Mouse (Mus musculus): ENCODE data around the gene Pmm1. TPM values are rescaled to one million over a fixed set of nuclear protein-coding genes. Genes with fewer than 3 reads are reported as not detected.
A peak's percentile ranks its signal among the peaks of the same experiment; 100 is the strongest.

Pmm1 gene
- total RNA-seq, 2 experiments from 2014 or later: 24.8 to 26.0 TPM

- DNase-seq: no peak
- intact Hi-C loops (cut with DNase I): loop anchor here (10.0 kb wide), 1 partner anchor 276 kb away; no protein-coding TSS in a partner anchor
These were observed 1.8 kb downstream of the Pmm1 start for GRCm38 (mm10) chr15:81958906-81959305.

- intact Hi-C loops (cut with DNase I): loop anchor here (10.0 kb wide), 1 partner anchor 277 kb away; no protein-coding TSS in a partner anchor
- no peak for DNase-seq
These were observed 3.1 kb downstream of the Pmm1 start for GRCm38 (mm10) chr15:81957598-81957997.

GRCm38 (mm10) chr15:81956457-81956856, 4.3 kb downstream of the Pmm1 start:
- intact Hi-C loops (cut with DNase I): loop anchor here (10.0 kb wide), 1 partner anchor 278 kb away; no protein-coding TSS in a partner anchor
- peak in 1 of 2 experiments; percentile 53 for DNase-seq

DNA sequence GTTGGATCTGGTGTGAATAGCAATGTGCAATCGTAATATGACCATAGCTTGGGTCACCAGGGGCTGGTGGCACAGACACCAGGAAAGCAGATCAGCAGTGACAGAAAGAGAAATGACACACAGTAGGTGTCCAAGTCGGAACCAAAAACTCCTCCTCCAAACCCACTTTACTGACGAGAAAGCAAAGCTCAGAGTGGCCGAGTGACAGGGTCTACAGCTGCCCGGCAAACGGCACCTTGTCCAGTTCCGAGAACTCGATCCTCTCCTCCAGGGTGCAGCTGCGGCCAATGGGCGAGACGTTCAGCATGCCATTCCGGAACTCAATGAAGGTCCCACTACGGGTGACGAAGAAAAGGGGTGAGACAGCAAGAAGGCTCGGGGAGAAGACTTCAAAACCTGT, 5.3 kb downstream of the Pmm1 start:
- no peak for DNase-seq
- intact Hi-C loops (cut with DNase I): loop anchor here (10.0 kb wide), 1 partner anchor 279 kb away; no protein-coding TSS in a partner anchor

GRCm38 (mm10) chr15:81954716-81955115, 6.0 kb downstream of the Pmm1 start:
- DNase-seq: no peak
- intact Hi-C loops (cut with DNase I): loop anchor here (10.0 kb wide), 1 partner anchor 280 kb away; no protein-coding TSS in a partner anchor

DNA sequence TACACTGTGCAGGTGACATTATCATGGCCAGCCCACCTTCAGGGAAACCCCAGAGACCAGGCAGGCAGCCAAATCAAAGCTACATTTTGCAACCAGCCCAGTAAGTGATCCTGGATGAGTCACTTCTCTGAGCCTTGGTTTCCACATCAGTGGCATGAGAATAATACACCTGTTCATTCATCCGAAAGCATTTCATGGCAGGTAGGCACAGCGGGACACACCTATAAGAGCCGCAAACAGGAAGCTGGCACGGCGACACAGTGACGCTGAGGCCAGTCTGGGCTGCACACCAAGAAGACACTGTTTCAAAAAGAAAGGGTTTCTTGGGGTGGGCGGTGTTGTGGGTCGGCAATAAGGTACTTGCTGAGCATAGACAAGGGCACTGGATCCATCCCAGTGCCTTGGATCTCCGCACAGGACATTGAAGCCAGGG, 6.6 kb downstream of the Pmm1 start:
- DNase-seq: no peak
- intact Hi-C loops (cut with DNase I): loop anchor here (10.0 kb wide), 1 partner anchor 281 kb away; no protein-coding TSS in a partner anchor

DNA sequence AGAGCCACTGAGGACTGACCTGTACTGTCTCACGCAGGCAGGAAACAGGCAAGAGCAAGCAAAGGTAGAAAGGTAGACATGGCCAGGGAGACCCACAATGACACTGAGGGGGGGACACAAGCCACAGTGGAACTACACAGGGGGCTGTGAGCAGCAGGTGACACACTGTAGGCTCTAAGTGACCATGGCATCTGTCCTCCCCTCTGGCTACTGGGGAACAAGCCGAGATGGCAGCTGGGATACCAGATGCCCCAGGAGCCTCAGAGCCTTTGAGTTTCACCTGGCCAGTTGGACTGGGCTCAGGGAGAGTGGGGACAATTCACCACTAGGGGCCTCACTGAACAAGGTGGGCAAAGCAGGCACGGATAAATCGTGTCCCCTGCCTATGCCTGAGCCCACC, 8.4 kb downstream of the Pmm1 start:
- DNase-seq: no peak
- intact Hi-C loops (cut with DNase I): loop anchor here (10.0 kb wide), 1 partner anchor 282 kb away; no protein-coding TSS in a partner anchor

DNA sequence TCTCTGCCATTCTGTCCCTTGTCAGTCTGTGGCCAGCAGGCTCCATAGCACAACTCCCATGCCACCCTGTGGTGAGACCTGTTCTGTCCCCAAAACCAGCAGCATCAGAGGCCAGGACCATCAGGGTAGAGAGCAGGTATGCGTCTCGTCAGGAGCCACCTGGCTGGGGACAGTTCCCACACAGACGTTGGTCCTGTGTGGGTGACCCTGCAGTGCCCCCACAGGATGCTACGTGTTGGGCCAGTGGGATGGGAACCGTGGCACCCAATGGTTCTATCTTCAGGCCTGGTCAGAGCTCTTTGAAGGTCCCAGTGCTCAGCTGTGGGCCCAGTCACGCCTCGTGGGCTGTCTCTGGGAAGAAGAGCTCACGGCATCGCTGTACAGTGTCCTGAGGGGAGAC, 9.6 kb downstream of the Pmm1 start:
- intact Hi-C loops (cut with DNase I): loop anchor here (10.0 kb wide), 1 partner anchor 284 kb away; no protein-coding TSS in a partner anchor
- DNase-seq: no peak

DNA sequence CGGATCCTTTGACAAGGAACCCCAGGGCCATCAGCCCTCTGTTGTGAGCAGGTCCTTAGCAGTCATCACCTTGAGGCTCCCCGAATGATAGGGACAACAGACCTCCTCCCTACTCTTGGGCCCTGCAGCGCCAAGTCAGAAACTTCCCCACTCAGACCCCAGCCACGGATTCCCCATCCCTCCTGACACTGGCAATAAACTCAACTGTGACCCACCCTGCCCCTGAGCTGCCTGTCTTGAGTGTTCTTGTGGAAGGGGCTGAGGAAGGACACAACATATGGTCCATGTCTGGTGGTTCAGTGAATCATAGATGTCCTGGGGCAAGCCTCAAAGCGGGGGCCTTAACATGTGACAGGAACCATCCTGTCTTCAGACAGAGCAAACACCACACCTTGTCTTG, 10.0 kb downstream of the Pmm1 start:
- DNase-seq: no peak
- intact Hi-C loops (cut with DNase I): loop anchor here (10.0 kb wide), 1 partner anchor 284 kb away; no protein-coding TSS in a partner anchor

DNA sequence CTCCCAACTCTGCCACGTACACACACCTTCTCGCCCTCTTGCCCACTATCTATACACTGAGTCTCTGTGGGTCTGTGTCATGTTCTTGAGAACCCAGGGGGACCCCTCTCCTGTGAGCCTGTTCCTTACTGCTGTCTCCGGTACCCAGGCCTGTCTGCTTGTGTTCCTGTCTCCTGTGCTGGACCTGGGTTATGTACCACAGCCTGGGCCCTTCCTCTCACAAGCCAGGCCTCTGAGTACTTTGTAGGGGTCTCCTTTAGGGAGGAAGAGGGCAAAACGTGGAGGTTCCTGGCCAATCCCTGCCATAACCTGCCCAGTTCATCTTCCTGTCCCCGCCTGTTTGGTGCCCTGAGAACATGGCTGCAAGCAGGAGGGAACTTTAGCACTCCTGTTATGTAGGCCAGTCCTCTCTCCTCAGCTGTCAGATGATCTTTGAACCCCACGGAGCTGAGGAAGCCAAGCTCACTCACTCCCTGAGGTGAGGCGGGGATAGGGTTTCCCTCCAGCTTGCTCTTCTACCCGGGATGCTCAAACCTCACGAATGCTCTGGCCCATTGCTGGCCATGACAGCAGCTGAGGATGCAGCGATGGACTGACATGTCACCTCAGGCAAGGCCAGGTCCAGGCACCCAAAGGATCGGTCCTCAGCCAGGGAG, 11.1 kb downstream of the Pmm1 start:
- no peak for DNase-seq
- intact Hi-C loops (cut with DNase I): loop anchor here (10.0 kb wide), 1 partner anchor 285 kb away; no protein-coding TSS in a partner anchor

GRCm38 (mm10) chr15:81949076-81949475, 11.7 kb downstream of the Pmm1 start:
- no peak for DNase-seq
- intact Hi-C loops (cut with DNase I): no loop called here

DNA sequence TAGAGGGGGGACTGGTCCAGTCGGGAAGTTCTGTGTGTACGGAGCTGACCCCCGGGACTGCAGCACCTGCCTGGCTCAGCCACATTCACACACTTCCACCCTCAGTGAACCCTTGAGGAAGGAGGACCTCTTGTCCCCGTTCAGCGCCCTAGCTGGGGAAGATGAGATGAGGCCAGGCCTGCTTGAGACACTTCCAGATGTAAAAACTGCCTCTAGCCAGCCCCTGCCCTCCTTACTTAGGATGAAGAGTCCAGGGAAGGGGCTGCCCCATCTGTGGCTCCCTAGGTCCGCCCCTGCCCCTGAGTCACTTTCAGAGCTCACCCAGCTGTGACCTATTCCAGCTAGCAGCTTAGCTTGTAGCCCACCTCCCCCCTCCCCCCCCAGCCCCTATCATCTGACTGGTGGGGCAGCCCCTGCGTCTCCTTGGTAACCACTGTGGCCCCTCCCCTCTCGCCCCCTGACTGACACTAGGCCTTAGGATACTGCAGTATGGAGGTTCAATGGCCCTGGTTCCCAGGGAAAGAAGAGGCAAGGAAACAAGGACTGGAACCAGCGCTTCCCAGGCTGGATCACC, 17.5 kb downstream of the Pmm1 start:
- intact Hi-C loops (cut with DNase I): no loop called here
- DNase-seq: no peak

- DNase-seq: no peak
- intact Hi-C loops (cut with DNase I): no loop called here
These were observed 19.7 kb downstream of the Pmm1 start for GRCm38 (mm10) chr15:81941010-81941409.

DNA sequence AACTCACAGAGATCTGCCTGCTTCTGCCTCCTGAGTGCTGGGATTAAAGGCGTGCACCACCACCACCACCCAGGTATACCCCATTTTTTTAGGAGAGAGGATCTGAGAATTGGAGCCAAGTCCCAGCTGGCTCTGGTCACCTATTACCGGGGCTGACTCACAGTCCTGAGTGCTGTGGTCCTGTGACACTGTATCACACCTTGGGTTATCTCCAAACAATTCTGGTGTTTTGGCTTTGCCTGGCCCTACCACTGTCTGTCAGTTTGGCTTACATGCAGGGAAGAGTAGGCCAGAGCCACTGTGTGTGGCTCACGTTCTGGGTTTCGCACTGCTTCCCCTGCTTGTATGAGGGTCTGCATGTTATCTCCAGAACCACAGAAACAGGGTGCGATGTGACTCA, 20.5 kb downstream of the Pmm1 start:
- intact Hi-C loops (cut with DNase I): no loop called here
- DNase-seq: no peak

DNA sequence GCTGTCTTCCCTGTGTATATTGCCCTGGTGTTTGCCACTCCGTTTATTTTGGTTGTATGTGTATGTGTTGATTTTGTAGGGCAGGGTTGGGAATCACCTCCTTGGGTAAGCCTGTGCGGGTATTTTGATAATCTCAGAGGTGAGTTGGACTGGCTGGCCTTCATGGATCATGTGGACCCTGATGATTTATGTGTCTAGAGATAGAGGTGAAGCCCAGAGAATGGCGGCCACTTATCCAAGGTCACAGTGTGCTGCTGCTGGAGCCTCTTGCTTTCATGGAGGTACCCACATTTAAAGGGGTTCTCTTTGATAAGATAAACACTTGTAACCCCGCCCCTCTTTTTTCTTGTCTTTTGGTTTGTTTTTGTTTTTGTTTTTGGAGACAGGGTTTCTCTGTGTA, 21.0 kb downstream of the Pmm1 start:
- intact Hi-C loops (cut with DNase I): no loop called here
- DNase-seq: no peak

GRCm38 (mm10) chr15:81939157-81939715, 21.5 kb downstream of the Pmm1 start:
- no peak for DNase-seq
- intact Hi-C loops (cut with DNase I): no loop called here

DNA sequence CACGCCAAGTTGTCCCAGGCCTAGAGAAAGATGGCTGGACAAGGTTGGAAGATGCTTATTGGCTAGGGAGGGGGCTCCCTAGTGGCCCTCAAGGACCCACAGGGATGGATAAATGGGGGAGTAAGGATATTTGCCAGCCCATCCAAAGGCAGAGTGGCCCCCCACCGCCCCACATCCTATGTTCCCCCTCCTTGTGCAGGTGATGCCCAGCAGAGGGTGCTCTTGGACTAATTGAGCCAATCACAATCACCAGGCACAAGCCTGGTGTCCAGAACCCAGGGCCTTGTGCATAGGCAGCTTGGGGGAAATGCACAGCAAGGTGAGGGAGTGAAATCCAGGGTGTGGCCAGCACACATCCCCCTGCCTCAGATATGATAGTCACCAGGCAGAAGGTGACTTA, 22.5 kb downstream of the Pmm1 start:
- peak in 1 of 2 experiments; percentile 50 for DNase-seq
- intact Hi-C loops (cut with DNase I): loop anchor here (1.0 kb wide), 1 partner anchor 51 kb away; no protein-coding TSS in a partner anchor

DNA sequence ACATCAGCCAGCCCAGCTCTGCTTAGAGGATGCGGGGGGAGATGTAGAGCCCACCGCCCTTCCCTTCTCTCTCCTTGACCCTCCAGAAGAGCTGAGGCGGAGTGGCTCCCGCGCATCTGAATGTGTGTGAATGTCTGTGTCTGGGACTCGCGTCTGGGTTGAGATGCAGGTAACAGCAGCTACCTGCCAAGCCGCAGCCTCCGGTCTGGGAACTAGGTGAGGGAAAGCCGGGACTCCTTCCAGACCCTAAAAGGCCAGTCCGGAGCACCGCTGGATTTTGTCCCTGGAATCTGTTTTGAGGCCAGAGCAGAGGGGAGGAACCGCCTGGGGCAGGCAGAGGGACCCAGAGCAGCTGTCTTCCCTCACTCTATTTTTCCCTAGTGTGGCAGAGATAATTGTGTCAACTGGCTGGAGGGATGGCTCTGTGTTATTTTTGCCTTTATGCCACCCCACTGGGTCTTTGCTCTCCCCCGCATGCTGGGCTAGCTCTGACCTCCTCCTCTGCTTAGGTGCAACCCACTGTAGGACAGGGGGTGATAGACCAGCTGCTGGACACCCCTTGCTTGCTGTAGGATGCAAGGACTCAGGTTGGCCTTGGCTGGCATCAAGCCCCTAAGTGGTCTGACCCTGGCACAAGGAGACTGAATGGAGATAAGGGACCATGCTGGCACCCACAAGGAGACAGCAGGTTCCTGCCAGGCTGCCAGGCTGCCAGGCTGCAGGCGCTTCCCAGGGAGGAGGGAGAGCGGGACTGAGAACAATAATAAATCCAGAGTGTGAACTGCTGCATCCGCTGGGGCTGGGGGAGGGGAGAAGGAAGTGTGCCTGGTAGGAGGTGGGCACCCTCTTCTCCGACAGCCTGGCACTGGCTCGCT, 23.4 kb downstream of the Pmm1 start:
- DNase-seq: peak; percentile 47 to 64
- intact Hi-C loops (cut with DNase I): no loop called here

- DNase-seq: peak; percentile 55 to 63
- intact Hi-C loops (cut with DNase I): no loop called here
These were observed 24.1 kb downstream of the Pmm1 start, which contains the start of gene Csdc2 for GRCm38 (mm10) chr15:81936679-81937078. Gene Csdc2 (plus strand): TSS chr15:81936759.

DNA sequence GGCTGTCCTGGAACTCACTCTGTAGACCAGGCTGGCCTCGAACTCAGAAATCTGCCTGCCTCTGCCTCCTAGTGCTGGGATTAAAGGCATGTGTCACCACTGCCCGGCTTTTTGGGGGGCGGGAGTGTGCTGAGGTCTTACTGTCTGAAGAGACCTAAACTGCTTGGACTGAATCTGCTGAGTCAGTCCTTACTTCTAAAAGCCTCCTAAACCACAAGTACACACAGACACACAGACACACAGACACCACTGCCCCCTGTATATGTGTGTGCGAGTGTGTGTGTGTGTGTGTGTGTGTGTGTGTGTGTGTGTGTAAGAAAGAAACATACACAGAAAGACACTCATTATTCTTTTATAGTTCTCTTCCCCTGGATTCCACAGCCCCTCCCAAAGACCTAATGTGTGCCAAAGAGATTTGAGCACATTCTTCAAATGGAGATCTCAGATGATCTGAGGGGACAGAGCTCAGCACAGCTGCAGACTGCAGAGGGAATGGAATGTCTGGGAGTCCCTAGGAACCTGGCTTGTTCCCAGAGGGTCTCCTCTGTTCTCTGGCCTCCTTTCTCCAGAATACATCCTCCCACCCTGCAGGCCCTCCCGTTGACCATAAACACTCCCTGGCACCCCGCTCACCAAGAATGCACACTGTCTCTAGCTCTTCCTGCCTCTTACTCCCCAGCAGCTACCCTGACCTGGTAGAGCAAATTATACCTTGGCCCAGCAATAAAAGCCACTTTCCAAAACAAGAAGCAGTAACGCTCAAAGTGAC, 24.7 kb downstream of the Pmm1 start:
- intact Hi-C loops (cut with DNase I): no loop called here
- DNase-seq: no peak

Data from heart, postnatal 36 days (tissue).